Mouse (Mus musculus): ENCODE data around the gene B3gat3. TPM values are rescaled to one million over a fixed set of nuclear protein-coding genes. Genes with fewer than 3 reads are reported as not detected.

The B3gat3 gene
- polyA plus RNA-seq (2015; fragmentation: Illumina TruSeq; extraction: RNeasy Lipid Tissue Mini Kit (QIAGEN cat#74804); ENCODE audit: insufficient read depth, low read depth, low replicate concordance): 18.1 TPM

DNA sequence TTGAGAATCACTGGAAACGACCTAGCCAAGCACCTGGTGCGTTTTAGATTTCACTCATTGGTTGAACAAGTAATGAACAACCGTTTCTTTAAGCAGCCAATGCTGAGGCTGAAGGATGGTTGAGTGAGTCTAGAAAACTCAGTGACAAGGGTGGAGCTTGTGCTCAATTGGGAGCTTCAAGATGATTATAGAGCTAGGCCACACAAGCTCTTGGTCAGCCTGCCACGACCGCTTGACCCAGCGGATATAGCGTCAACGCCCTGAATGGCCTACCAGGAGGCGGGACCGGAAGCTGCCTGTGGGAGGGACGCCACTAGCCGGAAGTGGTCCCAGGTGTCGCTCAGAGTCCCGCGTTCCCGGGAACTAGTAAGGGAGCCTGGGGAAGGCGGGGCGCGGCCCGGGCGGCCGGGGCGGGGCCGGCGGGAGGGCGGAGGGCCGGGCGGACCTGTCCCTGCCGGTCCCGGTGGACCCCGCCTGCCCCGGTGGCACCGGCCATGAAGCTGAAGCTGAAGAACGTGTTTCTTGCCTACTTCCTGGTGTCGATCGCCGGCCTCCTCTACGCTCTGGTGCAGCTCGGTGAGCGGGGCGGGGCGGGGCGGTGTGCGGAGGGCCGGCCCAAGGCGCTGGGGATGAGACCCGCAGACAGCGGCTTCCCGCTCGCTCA is at the start of gene B3gat3:
B3gat3 (plus strand) TSS at position 302 of the 664 bp plus-strand sequence.

GRCm38 (mm10) chr19:8871267-8872186 is 48.6 kb upstream of the B3gat3 start, which contains the start of gene Ubxn1:
Gene Ubxn1 (plus strand): TSS chr19:8871496.

DNA sequence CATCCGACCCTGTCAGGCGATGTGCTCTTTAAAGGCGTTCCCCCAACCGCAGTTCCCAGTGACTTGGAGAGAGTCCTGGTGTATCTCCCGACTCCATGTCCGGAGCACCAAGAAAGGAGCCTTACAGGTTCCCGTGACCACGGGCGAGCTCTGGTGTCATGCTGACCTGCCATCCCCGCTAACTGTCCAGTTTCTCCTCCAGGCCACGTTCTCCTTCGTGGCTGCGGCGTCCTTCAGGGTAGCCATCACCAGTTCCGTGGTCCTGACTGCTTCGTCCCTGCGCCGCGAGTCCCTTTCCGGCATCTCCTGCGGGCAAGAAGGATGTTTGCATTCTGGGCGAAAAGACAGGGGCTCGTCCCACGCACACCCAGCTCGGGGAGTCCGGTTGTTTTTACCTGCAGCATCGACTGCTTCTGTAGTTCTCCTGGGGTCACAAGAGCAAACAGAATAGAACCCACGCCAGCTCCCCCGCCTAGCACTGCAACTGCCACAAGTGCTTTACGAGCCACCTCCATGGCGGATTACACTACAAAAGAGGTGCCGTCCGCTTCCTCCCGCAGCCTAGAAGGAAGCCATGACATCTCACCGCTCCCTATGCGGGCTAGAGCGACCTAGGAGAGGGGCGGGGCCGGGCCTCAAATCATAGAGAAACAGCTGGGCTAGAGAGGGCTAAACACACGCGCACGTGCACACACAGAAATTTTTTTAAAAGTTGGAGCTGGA is 39.7 kb upstream of the B3gat3 start, which contains the start of gene Uqcc3:
Uqcc3 (minus strand) TSS at position 613 of the 723 bp plus-strand sequence.

DNA sequence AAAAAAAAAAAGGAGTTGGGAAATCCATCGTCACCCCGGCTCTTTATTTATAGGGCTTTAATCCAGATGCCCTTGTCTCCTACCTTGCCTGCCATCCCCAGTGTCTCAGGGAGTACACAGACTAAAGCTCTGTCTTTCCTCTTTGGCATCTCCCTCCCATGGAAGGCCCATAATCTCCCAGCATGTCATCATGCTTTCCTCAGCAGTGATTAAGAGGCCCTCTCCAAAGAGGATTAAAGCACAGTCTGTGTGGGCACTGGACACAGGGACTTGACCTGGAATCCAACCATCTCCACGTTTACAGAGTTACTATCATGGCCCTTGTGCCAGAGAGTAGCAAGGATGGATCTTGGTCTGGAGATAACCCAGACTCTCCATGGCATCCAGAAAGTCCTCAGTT is 36.6 kb upstream of the B3gat3 start, which contains the start of the genes Lbhd1 and Gm49403:
Lbhd1 (plus strand) TSS at position 117 of the 400 bp plus-strand sequence.
Gm49403 (plus strand) TSS at position 315 of the 400 bp plus-strand sequence.

DNA sequence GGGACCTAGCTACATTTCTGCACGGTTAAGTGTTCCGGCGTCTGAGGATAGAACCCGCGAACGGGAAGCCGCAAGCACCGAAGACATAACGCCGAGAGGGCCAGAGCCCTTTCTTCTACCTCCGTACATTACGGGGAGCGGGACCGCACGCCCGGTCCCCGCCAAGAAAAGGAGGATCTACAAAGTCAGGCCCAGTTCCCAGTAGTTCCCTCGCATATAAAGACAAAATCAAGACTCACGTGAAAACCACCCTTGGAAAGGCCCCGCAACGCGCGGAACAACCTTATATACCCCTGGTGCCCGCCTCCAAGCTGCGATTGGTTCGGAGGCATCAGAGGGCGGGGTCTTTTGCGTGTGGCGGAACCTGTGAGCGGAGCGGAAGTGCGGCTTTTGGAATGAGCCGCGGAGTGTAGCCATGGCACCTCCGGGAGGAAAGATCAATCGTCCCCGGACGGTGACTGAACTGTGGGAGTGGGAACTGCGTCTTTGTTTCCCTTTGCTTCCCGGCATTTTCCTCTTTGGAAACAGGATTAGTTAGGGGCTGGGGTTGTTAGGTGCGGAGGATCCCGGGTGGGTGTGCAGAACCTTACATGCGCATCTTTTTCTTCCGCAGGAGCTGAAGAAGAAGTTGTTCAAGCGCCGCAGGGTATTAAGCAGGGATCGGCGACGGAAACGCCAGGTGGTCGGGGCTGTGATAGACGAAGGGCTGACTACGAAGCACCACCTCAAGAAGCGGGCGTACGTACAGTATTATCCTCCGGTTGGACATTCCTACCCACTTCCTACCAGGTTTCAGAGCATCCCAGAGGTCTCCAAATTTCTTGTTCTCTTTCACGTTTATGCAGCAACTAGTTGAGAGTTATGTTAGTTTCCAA is 31.4 kb upstream of the B3gat3 start, which contains the start of the genes 1810009A15Rik and Gm49416:
1810009A15Rik (plus strand) TSS at position 343 of the 875 bp plus-strand sequence.
Gm49416 (plus strand) TSS at position 416 of the 875 bp plus-strand sequence.

GRCm38 (mm10) chr19:8892829-8893766 is 27.1 kb upstream of the B3gat3 start, which contains the start of gene Ints5:
Gene Ints5 (plus strand): TSS chr19:8893005.

GRCm38 (mm10) chr19:8897865-8898495 is 22.2 kb upstream of the B3gat3 start, which contains the start of gene Ganab:
Gene Ganab (plus strand): TSS chr19:8898071.

GRCm38 (mm10) chr19:8929224-8930088 is 9.3 kb downstream of the B3gat3 start, which contains the start of the genes Rom1 and Eml3:
Gene Rom1 (minus strand): TSS chr19:8929356.
Gene Eml3 (plus strand): TSS chr19:8929552.

DNA sequence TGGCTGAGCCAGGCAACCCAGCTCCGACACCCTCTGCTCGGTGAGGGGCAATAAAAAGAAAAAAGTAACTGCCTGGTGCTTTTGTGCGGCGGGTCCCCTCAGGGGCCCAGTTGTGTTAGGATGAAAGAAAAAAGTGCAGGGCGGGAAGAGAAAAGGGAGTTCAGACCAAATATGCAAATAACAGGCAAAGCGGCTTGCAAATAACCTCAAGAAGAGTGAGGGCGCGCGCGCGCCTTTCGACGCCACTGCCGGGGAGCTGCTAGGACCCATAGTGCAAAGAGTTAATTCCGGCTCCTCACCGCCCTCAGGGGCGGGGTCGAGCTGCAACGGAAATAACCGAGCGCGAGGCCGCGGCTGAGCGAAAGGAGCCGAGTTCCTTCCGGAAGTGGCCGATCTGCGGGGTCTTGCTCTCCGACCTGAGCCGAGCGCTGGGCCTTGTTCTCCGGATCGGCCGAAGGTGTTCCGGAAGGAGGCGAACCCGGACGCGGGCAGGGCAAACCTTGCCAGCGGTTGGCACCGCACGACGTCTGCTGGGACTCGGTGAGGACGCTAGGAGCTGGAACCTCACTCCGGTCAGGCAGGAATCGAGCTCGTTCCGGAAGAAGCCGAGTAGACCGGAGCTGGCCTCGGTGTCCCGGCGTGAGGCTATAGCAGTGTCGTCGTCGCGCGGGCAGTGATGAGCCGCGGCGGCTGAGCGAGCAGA is 21.5 kb downstream of the B3gat3 start, which contains the start of gene Mta2:
Mta2 (plus strand) TSS at position 361 of the 703 bp plus-strand sequence.

DNA sequence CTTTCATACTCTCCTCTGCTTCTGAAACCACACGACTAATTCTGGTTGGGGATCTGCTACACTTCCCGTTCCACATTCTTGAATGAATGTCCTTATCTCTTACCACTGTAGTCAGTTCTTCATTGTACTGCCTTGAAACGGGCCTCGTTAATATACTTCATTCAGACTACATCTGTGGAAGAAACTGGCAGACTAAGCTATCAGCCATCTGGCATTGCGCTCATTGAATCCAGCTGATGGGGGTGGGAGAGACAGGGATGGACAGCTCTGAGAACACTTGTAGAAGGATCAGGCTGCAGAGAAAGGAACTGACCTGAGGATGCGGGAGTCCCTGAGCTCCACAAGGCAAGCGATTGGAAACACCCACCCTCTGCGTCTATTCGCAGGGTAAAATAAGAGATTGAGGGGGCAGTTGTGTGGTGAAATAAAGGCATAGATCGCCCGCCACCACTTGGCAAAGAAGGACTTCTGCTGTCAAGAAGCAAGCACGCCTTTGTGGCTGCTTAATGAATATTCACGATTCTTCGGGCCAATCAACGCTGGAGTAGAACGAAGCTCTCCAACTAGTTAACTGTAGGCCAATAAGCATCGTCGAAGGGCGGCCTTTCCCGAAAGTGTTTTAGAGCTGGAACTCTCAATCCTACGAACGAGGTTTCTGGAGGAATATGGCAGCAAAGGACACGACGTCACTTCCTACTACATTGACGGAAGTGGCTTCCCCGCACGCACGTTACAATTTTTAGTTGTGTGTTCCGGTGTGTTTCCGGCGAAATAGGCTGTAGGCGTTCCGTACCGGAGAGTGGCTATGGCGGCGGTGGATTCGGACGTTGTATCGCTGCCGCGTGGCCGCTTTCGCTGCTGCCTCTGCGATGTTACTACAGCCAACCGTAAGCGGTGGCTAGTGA is 33.2 kb downstream of the B3gat3 start, which contains the start of gene Tut1:
Tut1 (plus strand) TSS at position 713 of the 905 bp plus-strand sequence.

DNA sequence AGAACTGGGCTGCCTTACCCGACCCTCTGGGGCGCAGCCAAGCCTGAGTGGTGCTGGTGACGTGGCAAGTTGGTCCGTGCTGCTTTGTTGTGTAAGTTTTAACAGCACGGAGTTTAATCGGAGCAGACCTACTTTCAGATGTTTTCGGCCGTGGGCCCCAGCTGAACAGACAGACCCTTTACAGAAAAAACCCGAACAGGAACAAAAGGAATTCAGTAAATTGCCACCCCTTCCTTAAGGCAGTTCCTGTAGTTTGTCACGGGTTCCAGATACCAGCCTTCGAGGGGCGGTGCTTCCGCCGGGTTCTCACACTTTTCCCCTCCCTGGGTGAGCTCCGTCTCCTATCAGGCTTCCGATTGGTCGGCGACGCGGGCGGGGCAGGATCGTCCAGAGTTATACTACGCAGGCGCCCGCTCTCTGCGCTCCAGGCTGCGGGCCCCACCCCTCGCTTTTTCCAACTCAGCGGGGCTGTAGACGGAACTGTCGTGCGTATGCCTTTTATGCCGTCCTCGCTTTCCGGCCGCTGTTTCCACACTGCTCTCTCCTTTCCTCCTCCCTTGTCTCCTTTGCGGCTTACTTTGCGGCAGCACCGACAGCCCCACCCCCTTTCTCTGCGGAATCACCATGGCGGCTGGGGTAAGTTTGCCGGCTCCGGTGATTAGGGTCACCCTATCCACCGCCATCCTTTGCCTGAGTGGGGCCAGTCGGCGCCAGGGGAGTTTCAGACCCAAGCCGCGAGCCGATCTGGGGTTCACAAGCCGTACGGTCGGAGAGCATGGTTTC is 46.6 kb downstream of the B3gat3 start, which contains the start of gene Eef1g:
Eef1g (plus strand) TSS at position 452 of the 783 bp plus-strand sequence.

